Mouse (Mus musculus) ES-CJ7 (cell line): Measurements from ENCODE around the gene Ggt5.

Experiments
- DNase-seq: peaks from one replicate; pipeline ENCODE4 v3.0.0; 2011; ENCODE audit warnings: low read depth, low spot score

Gene Ggt5

DNA sequence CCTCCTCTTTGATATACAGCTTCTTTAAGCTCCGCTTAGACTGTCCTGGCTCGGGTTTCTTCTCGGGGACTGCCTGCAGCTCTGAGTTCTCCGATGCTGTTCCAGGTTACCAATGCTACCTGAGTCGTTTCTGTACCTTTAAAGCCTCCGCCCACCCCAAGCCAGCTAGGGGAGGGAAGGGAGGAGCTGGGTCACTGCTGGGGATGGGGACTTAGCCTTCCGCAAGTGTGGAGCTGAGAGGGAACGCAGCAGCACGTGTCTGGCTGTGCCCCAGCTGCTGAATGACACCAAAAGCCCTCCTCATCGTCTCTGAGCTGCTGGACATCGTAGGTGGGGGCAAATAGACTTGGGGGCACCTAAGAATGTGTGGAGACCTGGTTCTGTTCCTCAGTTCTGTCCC lies 20.7 kb upstream of the Ggt5 start:
- peak; percentile 41 for DNase-seq

DNA sequence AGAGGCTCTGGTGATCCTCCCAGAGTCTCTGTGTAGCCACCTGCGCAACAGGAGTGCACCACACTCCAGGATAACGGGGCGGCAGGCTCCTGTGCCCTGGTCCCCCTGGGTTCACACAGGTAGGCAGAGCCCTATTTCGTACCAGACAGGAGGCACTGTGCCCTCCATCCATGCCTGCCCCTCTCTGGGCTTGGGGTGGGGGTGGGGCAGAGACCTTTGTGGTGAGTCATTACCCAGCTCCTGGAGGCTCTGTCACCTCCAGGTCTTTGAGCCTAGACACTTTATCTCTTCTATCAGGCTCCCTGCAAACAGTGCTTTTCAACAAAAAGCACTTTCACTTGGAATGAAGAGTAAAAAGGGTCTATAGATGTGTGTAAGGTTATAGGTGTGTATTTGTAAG lies 20.3 kb upstream of the Ggt5 start:
- DNase-seq: no peak

DNA sequence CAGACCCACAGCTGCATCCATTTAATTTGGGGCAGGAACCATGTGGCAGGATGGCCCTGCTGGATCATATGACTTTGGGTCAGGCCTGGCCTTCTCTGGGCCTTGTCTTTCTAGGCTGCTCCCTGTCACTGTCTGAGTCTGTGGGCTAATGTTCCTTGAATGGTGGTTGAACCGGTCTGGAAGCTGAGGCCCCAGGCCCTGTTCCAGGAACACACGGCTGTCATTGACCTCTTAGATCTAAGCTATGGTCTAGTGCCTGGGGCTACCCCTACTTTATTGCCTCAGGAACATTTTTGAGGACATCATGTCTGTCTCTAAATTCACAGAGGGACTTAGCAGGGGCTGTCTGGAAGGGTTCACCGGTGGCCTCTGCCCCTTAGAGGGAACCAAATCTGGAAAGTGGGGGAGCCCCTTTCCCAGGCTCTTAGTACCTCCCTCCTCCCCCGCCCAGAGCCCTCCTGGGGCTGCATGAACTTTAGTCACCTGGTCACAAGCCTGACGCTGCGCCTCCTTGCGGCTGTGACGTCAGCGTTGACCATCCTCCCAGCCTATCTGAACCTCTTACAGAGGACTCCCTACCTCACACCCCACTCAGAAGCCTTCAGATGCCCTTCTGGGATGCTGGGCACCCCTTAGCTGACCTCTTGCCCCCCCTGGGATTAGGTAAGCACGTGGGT lies 18.0 kb upstream of the Ggt5 start:
- DNase-seq: no peak

DNA sequence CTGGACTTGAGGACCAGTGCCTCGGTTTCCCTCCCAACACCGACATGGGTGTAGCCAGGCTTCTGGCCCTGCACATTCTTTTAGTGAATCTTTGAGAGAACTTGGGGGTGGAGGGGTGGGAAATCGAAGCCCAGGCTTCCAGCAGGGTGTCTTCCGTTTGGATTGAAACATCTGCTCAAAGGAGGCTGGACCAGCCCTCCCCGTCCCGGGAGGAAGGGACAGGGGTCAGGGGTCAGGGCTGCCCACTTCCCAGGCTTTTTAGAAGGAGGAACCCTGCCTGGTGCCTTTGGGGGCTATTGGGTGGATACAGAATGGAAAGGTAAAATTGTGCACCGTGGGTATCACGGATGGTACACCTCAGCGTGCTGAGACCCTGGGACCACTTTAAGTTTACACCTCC lies 17.2 kb upstream of the Ggt5 start:
- DNase-seq: no peak

DNA sequence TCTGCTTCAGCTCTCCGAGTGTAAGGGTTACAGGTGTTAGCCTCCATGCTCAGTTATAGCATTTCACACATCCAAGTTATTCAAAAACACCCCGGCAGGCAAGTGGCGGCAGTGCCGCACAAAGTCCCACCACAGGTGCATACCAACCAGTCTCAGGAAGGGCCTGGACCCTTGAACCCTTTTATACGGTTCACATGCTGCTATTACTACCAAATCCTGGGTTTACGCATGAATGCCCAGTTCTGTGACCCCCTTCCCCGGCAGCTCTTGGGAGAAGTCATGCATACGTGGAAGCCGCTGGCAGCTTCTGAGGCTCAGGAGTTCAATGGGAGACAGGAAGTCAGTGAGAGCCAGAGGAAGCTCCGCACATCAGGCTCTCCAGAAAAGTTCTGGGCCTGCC lies 16.0 kb upstream of the Ggt5 start:
- DNase-seq: no peak

DNA sequence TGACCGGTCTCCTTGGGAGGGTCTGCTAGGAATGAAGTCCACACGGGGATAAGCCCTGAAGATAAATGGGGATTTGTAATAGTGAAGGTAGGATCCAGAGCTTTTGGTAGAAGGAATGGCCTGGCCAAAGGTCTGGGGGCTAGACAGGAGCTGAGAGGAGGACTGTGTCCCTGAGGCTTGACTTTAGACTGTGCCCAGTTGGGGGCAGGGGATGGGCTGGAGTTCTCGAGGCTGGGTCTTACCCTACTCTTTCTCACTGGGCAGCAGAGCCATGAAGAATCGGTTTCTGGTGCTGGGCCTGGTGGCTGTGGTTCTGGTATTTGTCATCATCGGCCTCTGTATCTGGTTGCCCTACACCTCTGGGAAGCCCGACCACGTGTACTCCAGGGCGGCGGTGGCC lies 15.2 kb upstream of the Ggt5 start:
- DNase-seq: no peak

DNA sequence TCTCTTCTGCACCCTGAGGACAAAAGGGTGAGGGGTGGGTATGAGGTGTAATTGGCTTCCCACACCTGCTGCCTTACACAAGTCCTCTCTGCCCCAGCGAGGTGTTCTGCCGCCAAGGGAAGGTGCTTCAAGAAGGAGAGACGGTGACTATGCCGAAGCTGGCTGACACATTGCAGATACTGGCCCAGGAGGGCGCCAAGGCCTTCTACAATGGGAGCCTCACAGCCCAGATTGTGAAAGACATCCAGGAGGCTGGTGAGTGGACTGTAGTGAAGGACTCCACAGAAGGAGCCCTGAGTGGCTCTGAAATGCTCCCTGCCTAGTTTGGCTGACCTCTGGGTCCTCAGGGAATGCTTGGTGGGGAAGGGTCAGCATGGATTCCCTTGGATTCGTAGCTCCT lies 10.0 kb upstream of the Ggt5 start:
- no peak for DNase-seq

DNA sequence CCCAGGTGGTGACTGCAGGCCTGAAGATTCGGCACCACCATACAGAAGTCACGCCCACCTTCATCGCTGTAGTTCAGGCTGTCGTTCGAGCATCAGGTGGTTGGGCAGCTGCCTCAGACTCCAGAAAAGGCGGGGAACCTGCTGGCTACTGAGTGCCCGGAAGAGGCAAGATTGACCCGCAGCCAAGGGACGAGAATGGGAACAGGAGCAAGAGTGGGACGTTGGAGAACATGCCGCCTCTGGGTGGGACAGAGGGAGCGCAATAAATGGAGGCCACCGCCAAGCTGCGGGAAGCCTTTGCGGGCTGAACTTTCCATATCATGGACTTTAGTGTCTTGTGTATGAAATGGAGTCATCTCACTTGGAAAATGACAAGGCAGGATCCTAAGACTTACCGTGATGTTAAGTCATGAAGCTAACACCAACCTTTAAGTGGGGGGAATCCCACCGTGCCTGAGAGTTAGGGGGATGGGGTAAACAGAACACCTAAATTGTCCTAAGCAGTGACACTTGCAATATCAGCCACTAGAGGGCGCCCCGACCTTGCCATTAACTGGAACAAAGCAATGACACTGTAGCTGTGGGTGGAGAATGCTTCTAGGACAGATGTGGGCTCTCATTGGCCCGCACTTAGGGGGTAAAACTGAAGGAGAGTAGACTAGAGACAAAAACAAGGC lies 3.1 kb upstream of the Ggt5 start:
- peak; percentile 93 for DNase-seq

DNA sequence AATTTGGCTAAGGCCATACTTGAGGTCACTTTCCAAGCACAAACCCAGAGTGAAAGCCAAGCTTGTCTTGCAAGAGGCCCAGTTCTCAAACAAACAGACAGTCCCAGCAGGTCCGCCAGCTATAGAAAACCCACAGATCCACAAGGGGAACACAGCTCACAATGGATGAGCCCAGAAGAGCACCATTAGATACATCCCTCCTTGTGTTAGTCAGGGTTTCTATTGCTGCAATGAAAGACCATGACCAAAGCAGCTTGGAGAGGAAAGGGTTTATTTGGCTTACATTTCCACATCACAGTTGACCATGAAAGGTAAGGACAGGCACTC lies 2.6 kb upstream of the Ggt5 start:
- DNase-seq: no peak

DNA sequence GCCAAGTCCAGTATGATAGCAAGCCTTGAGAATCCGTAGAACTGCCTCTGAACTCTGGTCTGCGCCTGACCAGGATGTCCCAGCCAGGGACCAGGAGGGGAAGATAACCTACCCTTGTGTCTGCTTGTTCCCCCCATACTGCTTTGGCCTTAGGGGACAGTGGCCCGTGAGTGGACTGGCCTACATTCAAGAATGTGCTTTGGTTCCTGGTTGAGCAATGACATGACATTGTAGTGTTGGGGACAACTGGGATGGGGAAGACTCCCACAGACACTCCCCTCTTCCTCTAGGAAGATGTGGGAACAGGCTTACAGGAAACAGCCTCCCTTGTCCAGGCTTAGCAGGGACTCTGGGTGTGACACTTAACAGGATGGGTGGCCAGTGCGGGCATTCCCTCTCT lies 1.4 kb upstream of the Ggt5 start:
- no peak for DNase-seq

DNA sequence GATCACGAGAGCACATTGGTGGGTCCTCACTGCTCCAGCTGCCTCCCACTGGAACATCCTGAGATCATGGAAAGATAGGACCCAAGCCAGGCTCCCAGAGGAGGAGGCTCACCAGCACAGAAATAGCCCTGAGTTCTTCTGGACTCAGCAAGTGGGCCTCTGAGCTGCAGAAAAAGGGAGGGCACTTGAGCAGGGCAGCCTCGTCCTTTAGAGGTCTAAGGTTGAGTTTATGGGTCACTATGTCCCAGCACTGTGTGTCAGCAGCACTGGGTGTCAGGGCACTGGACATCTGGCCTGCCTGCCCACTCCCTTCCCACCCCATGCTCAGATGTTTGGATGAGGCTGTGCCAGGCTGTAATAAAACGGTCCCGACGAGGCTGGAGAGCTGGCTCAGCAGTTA lies 804 bp upstream of the Ggt5 start:
- no peak for DNase-seq

DNA sequence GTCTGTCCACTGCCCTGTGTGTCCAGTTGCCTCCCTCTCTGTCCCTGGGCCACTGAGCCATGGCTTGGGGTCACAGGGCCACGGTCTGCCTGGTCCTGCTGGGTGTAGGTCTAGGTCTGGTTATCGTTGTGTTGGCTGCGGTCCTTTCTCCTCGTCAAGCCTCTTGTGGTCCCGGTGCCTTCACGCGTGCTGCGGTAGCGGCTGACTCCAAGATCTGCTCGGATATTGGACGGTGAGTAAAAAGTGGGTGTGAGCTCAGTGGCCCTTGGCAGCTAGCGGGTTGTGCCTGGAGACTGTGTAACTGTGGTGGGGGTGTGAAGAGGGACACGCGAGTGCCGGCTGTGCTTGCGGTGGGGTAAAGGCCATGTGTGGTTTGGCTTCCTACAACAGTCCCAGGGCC lies 511 bp downstream of the Ggt5 start:
- DNase-seq: no peak

DNA sequence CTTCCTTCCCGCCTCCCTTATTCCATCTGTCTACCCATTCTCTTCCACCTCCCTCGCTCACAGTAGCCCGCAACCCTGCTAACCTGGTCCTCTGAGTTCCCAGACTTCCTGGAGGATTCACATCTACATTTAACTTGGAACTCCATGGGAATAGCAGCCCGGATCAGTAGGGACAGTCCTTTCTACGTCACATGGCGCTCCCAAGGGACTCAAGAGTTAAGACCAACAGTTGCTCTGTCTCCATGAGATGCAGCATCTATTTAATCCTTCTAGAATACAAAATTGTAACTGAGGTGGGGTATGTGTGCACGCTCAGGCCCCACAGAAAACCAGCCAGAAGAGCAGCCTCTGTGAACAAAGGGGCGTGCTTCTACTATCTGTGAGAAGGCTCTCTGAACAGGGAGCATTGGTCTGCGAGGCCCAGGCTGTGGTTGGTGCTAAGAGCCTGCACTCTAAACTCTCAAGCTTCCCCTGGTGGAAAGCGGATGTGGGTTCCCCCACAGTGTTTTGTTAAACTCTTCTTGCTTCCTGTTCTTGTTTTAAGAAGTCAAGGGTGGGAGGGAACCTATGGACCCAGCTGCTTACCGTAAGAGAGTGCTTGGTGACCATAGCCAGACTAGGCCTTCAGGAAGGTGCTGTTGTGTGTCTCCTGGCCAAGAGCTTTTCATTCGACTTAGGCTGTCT lies 2.2 kb downstream of the Ggt5 start:
- DNase-seq: no peak

DNA sequence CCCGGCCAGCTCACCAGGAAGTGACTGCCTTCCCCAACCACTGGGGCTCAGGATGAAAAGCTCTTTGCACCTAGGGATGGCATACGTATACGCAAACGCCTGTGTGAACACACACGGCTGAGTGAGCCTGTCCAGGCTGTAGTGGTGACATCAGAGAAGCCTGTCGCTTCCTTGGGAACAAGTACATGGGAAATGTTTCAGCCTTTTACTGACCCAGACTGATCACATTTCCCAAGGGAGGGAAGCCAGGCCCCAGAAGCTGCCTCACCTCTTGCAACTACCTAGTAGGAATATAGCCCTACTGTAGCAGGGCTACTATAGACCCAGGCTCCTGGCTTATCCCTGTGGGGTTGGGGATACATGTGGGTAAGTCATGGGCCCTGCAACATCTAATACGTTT lies 3.4 kb downstream of the Ggt5 start:
- no peak for DNase-seq

DNA sequence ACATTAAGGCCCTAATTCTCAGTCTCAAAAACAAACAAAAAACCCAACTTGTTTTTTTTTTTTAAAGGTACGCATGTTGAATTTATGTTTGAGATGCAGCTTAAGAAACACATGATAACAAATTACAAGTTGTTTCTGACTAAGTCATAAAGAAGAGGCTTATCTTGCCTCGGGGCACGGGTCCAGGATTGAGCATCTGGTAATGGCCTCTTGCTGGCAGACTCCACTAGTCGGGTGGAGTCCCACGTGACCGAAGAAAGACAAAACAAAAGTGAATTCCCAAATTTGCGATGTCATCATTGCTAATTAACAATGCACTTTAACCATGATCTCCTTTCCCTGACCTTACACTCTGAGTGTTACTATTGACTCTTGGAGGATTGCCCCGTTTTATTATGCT lies 6.8 kb downstream of the Ggt5 start:
- DNase-seq: no peak

DNA sequence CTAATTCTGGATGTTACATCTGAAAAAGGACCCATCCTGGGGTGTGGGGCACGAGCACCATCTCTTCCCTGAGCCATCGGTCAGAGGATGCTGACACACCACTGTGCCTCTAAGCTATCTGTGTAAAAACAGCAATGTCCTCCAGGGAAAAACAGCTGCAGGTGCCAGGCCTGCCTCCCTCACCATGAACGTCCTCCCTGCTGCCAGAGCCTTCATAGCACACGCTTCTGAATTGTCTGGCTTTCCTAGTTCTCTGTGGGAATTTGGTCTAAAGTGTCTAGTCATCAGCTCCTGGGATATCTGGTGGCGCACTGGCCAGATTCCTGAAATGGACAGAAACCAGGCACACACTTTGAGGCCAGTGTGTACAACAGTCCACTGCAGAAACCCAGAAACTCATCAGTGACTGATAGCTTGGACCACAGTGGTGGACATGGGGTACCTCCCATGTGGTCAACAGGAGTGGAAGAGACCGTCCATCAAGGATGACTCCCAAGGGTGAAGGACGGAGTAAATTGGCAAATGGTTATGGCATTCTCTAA lies 11.1 kb downstream of the Ggt5 start:
- no peak for DNase-seq

DNA sequence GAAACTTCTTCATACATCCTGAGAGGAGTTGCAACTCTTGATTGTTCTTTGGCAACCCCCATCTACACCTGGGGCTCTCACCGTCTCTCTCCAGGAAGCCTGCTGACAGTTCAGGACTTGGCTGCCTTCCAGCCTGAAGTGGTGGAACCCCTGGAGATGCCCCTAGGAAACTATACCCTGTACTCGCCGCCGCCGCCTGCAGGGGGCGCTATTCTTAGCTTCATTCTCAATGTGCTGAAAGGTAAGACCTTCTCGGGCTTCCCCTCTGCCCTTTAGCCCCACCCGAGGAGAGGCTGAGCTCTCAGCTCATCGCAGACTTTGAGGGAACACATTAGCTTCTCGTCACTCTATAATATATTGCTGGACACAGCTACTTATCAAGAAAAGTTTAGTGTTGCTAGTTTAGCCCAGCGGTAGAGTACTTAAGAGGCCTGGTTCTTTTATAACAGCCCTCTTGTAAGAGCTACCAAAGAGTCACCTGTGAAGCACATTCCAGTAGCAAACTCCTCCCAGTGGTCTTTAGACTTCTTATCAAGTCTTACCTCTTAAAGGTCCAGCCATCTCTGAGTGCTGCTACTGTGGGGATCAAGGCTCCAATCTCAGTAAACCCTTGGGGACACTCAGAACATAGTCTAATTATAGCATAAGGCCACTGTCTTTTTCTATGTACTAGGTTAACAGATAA lies 16.2 kb downstream of the Ggt5 start:
- DNase-seq: peak; percentile 71

DNA sequence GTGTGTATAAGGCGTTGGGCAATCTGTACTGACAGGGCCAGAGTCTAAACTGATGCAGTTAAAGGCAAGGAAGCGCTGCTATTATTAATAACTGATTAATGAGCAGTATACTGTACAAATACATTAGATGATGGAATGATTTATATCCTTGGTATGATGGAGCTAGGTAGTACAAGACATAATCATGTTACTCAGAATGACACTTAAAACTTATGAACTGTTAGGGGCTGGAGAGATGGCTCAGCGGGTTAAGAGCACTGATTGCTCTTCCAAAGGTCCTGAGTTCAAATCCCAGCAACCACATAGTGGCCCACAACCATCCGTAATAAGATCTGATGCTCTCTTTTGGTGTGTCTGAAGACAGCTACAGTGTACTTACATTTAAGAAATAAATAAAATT lies 18.1 kb downstream of the Ggt5 start:
- no peak for DNase-seq

DNA sequence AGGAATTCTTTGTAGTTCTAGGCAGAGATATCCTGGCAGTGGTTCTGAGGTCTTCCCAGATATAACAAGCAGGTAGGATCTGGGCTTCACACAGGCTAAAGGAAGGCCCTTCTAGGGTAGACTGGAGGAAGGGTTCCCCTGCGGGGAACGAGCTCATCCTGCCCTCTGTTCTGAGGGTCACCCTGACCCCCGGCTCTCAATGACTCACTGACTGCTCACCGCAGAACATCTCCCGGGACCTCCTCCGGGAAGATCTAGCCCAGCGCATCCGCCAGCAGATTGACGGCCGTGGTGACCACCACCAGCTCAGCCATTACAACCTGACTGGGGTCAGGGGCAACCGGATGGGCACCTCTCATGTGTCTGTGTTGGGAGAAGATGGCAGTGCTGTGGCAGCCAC lies 19.8 kb downstream of the Ggt5 start:
- DNase-seq: no peak

DNA sequence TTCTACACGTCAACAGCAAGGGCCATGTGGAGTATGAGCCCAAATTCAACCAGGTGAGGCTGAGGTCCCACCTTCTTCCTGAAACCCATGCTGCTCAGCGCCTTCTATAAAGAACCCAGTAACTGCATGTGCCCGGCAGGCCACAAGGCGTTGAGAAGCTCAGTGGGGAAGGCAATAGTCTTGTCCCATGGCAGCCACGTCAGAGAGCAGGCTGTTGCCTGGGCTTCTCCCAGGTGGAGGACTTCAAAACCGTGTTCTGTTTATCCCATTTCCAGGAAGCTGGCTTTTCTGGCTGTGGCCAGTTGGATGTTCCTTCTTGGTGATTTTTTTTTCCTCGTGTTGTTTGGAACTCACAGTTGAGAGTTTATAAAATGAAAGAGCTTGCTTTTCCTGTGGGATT lies 21.3 kb downstream of the Ggt5 start:
- DNase-seq: peak; percentile 22

DNA sequence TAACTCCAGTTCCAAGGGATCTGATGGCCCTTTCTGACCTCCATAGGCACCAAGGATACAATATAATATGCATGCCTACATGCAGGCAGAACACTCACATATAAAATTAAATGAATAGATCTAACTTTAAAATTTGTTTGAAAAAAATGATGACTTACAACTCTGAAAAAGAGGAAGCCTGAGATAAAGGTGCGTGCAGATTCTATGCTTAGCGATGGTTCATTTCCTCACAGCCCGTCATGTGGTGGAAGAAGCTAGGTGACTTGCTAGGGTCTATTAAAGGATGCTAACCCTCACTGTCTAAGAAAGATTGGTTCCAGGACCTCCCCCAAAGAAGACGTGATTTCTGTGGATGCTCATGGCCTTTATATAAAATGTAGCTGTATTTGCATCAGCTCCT lies 26.9 kb downstream of the Ggt5 start:
- no peak for DNase-seq

DNA sequence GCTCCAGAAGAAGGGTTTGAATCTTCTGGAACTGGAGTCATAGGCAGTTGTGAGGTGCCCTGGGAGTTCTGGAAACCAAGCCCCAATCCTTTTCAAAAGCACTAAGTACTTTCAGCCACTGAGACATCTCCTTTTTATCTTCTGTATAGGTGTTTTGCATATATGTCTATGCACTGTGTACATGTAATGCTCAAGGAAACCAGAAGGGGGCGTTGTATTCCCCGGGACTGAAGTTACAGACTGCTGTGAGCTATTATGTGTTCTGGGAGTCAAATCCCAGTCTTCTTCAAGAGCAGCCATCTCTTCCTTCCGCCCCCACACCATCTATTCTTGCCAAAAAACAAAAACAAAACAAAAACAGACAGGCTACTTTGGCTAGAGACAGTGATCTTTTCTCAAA lies 31.7 kb downstream of the Ggt5 start:
- DNase-seq: peak; percentile 50

DNA sequence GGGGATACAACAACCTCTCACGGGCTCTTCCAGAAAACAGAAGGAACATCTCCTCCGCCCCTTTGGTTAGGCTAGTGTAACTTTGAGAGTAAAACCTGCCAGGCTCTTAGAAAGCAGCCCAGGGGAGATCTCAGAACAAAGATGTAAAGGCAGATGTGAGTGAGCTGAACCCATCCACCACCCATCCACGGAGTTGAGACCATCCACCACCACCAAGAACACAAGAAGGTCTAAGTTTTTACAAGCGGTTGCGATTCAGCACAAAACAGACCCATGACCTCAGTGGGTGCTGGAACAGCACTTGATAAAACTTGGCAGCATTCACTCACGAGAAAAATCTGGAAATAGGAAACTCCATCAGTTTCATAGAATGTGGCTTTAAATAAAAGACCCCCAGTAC lies 36.8 kb downstream of the Ggt5 start:
- no peak for DNase-seq
